Mouse (Mus musculus) forebrain, embryonic 12.5 days (tissue): ENCODE measurements around the gene Rps6kb2. TPM values are rescaled to one million over a fixed set of nuclear protein-coding genes. Genes with fewer than 3 reads are reported as not detected.

Experiments used
- ATAC-seq: fragments of 200-750 bp; cut with Nextera tagmentation; 2 replicates; pipeline ENCODE4 v1.8.0; 2017; ENCODE audit warnings: moderate TSS enrichment; ENCODE audit not compliant: low FRiP score
- H3K27ac ChIP-seq: fragments of 300-500 bp; sonication (generic); 2 replicates; pipeline ENCODE4 v1.5.1; 2016; ENCODE audit warnings: mild to moderate bottlenecking
- H3K27me3 ChIP-seq: fragments of 300-500 bp; sonication (generic); 2 replicates; pipeline ENCODE4 v1.6.1; 2016; ENCODE audit warnings: mild to moderate bottlenecking
- H3K36me3 ChIP-seq: fragments of 300-500 bp; sonication (generic); replicated peaks from 2 replicates; pipeline ENCODE4 v1.6.1; 2016; ENCODE audit warnings: mild to moderate bottlenecking
- H3K4me1 ChIP-seq: fragments of 300-500 bp; sonication (generic); 2 replicates; pipeline ENCODE4 v1.6.1; 2016
- H3K4me2 ChIP-seq: fragments of 300-500 bp; sonication (generic); 2 replicates; pipeline ENCODE4 v1.6.1; 2016; ENCODE audit warnings: mild to moderate bottlenecking, moderate library complexity
- H3K4me3 ChIP-seq: fragments of 300-500 bp; sonication (generic); replicated peaks from 2 replicates; pipeline ENCODE4 v1.5.1; 2016; ENCODE audit warnings: mild to moderate bottlenecking
- H3K9ac ChIP-seq: fragments of 300-500 bp; sonication (generic); 2 replicates; pipeline ENCODE4 v1.6.1; 2016; ENCODE audit warnings: mild to moderate bottlenecking
- H3K9me3 ChIP-seq: fragments of 300-500 bp; sonication (generic); 2 replicates; pipeline ENCODE4 v1.6.1; 2016
- WGBS: fragments of 180-500 bp; shearing (Covaris S2); methylation state at CpG from one replicate; pipeline ENCODE4 v1.1.7; 2016; 5-methylcytosine and 5-hydroxymethylcytosine counted together
- polyA plus RNA-seq: library from polyadenylated mRNA; unstranded; fragments of >200 nt; fragmentation: Nextera tagmentation; extraction: Ambion mirVana; gene quantifications from 2 replicates; pipeline ENCODE4 v1.2.1, GENCODE M21; 2016

Gene Rps6kb2
- polyA plus RNA-seq, 1 experiment from 2014 or later: 59.5 TPM

- Histone ChIP-seq H3K36me3 (peaks cover 64% of the 10 kb centered on the region), H3K4me3 (no peak overlapping the region), H3K9me3 (no peaks in the 10 kb centered on the region), H3K4me1 (peaks cover 41% of the 10 kb centered on the region), H3K4me2 (no peak overlapping the region), H3K27me3 (no peaks in the 10 kb centered on the region), H3K27ac (0 out of 2 replicates have a peak overlapping the region, but pooled peaks have one; percentile 42), H3K9ac (no peak overlapping the region)
- no peak for ATAC-seq
- 86% methylated on average over 2 of the region's 2 CpGs for whole genome bisulfite sequencing
Observed at GRCm38 (mm10) chr19:4196048-4196447, 32.9 kb upstream of the Rps6kb2 start.

GRCm38 (mm10) chr19:4194776-4195650 lies 31.9 kb upstream of the Rps6kb2 start:
- no peaks in the 10 kb centered on the region for H3K9me3 ChIP-seq
- no peaks in the 10 kb centered on the region for H3K27me3 ChIP-seq
- H3K36me3 ChIP-seq: peaks cover 60% of the 10 kb centered on the region
- no peak overlapping the region for H3K4me3 ChIP-seq
- no peak overlapping the region for H3K9ac ChIP-seq
- no peak overlapping the region for H3K4me2 ChIP-seq
- peaks cover 30% of the 10 kb centered on the region for H3K4me1 ChIP-seq
- ATAC-seq: no peak
- WGBS: 85% methylated on average over 12 of the region's 12 CpGs
- no peak overlapping the region; the same call in 1 of the 2 replicates for H3K27ac ChIP-seq

DNA sequence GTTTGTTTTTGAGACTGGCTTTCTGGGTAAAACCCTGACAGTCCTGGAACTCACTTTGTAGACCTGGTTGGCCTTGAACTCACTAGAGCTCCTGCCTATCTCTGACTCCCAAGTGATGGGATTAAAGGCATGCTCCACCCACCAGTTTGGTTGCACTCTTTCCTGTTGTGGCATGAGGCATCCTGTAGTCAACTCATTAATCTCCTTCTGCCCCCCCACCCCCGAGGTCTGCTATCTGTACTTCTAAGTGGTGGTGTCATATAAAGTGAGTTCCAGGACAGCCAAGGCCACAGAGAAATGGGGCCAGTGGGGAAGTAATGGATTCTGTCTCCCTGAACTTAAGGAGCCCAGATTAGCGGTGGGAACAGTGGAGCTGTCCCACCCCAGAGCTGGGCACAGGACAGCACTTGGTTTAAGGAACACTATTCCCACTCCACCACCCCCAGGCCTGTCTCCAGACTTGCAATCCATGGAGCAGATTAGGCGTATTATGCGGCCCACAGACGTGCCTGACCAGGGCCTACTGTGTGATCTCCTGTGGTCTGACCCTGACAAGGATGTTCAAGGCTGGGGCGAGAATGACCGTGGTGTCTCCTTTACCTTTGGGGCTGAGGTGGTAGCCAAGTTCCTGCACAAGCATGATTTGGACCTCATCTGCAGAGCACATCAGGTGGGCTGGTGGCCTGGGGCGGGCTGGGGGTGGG lies 31.0 kb upstream of the Rps6kb2 start:
- Histone ChIP-seq H3K4me1 (peaks cover 29% of the 10 kb centered on the region), H3K27ac (no peak overlapping the region), H3K9me3 (no peaks in the 10 kb centered on the region), H3K4me2 (no peak overlapping the region), H3K9ac (no peak overlapping the region), H3K27me3 (no peaks in the 10 kb centered on the region), H3K36me3 (peaks cover 52% of the 10 kb centered on the region), H3K4me3 (no peak overlapping the region; the same call in 1 of the 2 replicates)
- ATAC-seq: no peak
- WGBS: 87% methylated on average over 8 of the region's 8 CpGs

DNA sequence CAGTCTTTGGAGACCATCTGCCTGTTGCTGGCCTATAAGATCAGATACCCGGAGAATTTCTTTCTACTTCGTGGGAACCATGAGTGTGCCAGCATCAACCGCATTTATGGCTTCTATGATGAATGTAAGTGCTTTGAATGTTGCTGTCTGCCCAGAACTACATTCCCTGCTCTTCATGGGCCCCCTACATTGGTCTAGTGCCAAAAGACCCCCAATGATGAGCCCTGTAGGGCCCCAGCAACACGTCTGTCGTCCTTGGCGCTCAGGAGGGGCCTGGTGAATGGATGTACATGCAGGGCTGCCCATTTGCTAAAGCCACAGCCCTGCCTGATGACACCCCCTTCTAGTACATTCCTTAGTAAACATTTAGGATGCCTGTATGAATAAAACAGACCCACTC lies 30.0 kb upstream of the Rps6kb2 start:
- H3K27ac ChIP-seq: 0 out of 2 replicates have a peak overlapping the region, but pooled peaks have one; percentile 91
- WGBS: 67% methylated on average over 6 of the region's 6 CpGs
- peaks cover 49% of the 10 kb centered on the region for H3K36me3 ChIP-seq
- ATAC-seq: no peak
- H3K9ac ChIP-seq: peak overlapping the region; percentile 98
- peaks cover 29% of the 10 kb centered on the region for H3K4me1 ChIP-seq
- peak overlapping the region; percentile 98 for H3K4me3 ChIP-seq
- H3K4me2 ChIP-seq: peak overlapping the region; percentile 93
- H3K9me3 ChIP-seq: no peaks in the 10 kb centered on the region
- no peaks in the 10 kb centered on the region for H3K27me3 ChIP-seq

GRCm38 (mm10) chr19:4192251-4192985 lies 29.3 kb upstream of the Rps6kb2 start:
- H3K4me2 ChIP-seq: peak overlapping the region; percentile 93
- H3K4me3 ChIP-seq: peak overlapping the region; percentile 98
- no peaks in the 10 kb centered on the region for H3K27me3 ChIP-seq
- H3K27ac ChIP-seq: peak overlapping the region; percentile 91
- WGBS: under 1% methylated on average over 51 of the region's 52 CpGs
- H3K9me3 ChIP-seq: no peaks in the 10 kb centered on the region
- ATAC-seq: no peak; the same call in none of the 2 replicates
- peaks cover 44% of the 10 kb centered on the region for H3K36me3 ChIP-seq
- H3K4me1 ChIP-seq: peaks cover 29% of the 10 kb centered on the region
- H3K9ac ChIP-seq: peak overlapping the region; percentile 98

GRCm38 (mm10) chr19:4191528-4192250 lies 28.5 kb upstream of the Rps6kb2 start, which contains the start of gene Ppp1ca:
Ppp1ca (plus strand) TSS chr19:4192065.
- 8% methylated on average over 42 of the region's 47 CpGs for WGBS
- ATAC-seq: peak; percentile 93
- H3K27ac ChIP-seq: peak within 1 kb of the TSS; percentile 91

GRCm38 (mm10) chr19:4190831-4191334 lies 27.7 kb upstream of the Rps6kb2 start, which contains the start of gene Tbc1d10c:
Tbc1d10c (minus strand) TSS chr19:4191284.
- Histone ChIP-seq H3K27ac (peak within 1 kb of the TSS; percentile 91), H3K4me1 (peaks cover 29% of the 10 kb centered on the region), H3K4me3 (peak within 1 kb of the TSS; percentile 98), H3K9ac (peak within 1 kb of the TSS; percentile 98), H3K27me3 (no peaks in the 10 kb centered on the region), H3K9me3 (no peaks in the 10 kb centered on the region), H3K4me2 (peak within 1 kb of the TSS; percentile 93), H3K36me3 (peaks cover 29% of the 10 kb centered on the region)
- WGBS: 65% methylated on average over 4 of the region's 4 CpGs
- ATAC-seq: no peak

More at GRCm38 (mm10) chr19:4191528-4192250, 28.5 kb upstream of the Rps6kb2 start, which contains the start of gene Ppp1ca:
- Histone ChIP-seq H3K4me1 (peaks cover 29% of the 10 kb centered on the region), H3K4me2 (peak within 1 kb of the TSS; percentile 93), H3K36me3 (peaks cover 37% of the 10 kb centered on the region), H3K9ac (peak within 1 kb of the TSS; percentile 98), H3K27me3 (no peaks in the 10 kb centered on the region), H3K4me3 (peak within 1 kb of the TSS; percentile 98), H3K9me3 (no peaks in the 10 kb centered on the region)

- Histone ChIP-seq H3K27ac (no peak overlapping the region), H3K4me1 (peaks cover 21% of the 10 kb centered on the region), H3K4me3 (no peak overlapping the region), H3K4me2 (no peak overlapping the region), H3K9me3 (no peaks in the 10 kb centered on the region), H3K36me3 (peaks cover 11% of the 10 kb centered on the region), H3K9ac (no peak overlapping the region), H3K27me3 (no peaks in the 10 kb centered on the region)
- ATAC-seq: no peak
- 88% methylated on average over 12 of the region's 12 CpGs for WGBS
Observed at GRCm38 (mm10) chr19:4189051-4189620, 26.0 kb upstream of the Rps6kb2 start.

GRCm38 (mm10) chr19:4187303-4187702 lies 24.1 kb upstream of the Rps6kb2 start:
- no peaks in the 10 kb centered on the region for H3K27me3 ChIP-seq
- 71% methylated on average over 3 of the region's 3 CpGs for WGBS

DNA sequence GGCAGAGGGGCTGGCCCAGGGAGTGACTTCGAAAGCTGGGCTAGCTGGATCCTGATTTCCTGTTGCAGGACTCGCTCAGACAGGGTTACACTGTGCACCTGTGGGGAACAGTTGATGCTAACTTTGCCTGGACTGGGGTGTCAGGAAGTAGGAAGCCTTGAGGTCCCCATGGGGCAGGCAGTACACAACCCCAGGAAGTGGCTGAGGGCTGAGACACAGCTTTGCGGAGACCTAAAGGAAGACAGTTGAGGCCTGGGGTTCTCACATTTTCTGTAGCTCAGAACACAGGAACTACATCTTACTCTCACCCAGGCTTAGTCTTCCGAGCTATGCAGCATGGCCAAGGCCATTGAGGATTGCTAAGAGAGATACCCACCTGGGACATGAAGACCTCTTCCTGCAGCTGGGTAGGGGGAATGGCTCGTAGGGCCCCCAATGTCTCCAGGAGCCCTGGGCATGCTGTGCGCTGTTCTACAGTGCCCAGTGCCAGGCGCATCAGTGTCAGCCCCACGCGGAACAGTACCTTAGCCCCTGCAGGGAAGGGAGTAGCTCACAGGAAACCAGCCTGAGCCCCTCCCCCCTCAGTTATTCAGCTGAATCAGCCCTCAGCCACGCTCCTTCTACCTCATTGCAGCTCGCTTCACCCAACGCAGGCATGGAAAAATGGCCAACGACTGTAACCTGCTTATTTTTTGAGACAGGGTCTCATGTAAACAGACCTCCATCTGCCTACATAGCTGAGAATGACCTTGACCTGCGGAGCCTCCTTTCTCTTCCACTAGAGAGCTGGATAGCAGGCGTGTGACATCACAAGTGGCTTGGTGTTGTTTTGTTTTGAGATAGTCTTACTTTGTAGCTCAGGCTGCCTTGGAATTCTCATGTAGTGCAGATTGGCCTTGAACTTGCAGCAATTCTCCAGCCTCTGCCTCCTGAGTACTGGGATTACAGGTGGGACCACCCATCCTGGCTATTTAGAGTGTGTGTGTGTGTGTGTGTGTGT lies 22.1 kb upstream of the Rps6kb2 start:
- Histone ChIP-seq H3K9ac (no peak overlapping the region), H3K4me2 (no peak overlapping the region), H3K4me3 (no peak overlapping the region), H3K9me3 (no peaks in the 10 kb centered on the region), H3K36me3 (no peaks in the 10 kb centered on the region), H3K4me1 (peaks cover 6% of the 10 kb centered on the region), H3K27me3 (no peaks in the 10 kb centered on the region), H3K27ac (no peak overlapping the region)
- ATAC-seq: no peak
- 69% methylated on average over 15 of the region's 15 CpGs for WGBS

More at GRCm38 (mm10) chr19:4187303-4187702, 24.1 kb upstream of the Rps6kb2 start:
- Histone ChIP-seq H3K4me1 (peaks cover 5% of the 10 kb centered on the region; the same call in 1 of the 2 replicates), H3K9me3 (no peaks in the 10 kb centered on the region), H3K9ac (no peak overlapping the region), H3K27ac (no peak overlapping the region), H3K4me2 (no peak overlapping the region), H3K4me3 (no peak overlapping the region), H3K36me3 (no peaks in the 10 kb centered on the region)
- ATAC-seq: no peak
